Mouse (Mus musculus) frontal cortex, adult (tissue): ENCODE data around the gene Gm20905.
"Not testable (repeated sequence)": the region's sequence is repeated elsewhere in the genome, so short reads cannot be mapped to it uniquely, and the experiment has no call there.

Experiments
- ATAC-seq: cut with Nextera tagmentation; 2 replicates; pipeline ENCODE4 v1.9.2; 2017; ENCODE audit warnings: mild to moderate bottlenecking, moderate library complexity, mixed read lengths; ENCODE audit not compliant: low TSS enrichment

Gene Gm20905

GRCm38 (mm10) chrY:37259503-37259902 is at the start of gene Gm20905:
TSS of gene Gm20905 (minus strand) at chrY:37259603.
- ATAC-seq = not testable (repeated sequence)
